Mouse (Mus musculus) left cerebral cortex, adult 9 months (tissue): ENCODE data around the gene Ncs1.

Experiments used
- DNase-seq, 2 experiments: peaks; one replicate each; pipeline ENCODE4 v3.0.0; 2022; ENCODE audit warnings: low spot score in 2 of 2

The Ncs1 gene

DNA sequence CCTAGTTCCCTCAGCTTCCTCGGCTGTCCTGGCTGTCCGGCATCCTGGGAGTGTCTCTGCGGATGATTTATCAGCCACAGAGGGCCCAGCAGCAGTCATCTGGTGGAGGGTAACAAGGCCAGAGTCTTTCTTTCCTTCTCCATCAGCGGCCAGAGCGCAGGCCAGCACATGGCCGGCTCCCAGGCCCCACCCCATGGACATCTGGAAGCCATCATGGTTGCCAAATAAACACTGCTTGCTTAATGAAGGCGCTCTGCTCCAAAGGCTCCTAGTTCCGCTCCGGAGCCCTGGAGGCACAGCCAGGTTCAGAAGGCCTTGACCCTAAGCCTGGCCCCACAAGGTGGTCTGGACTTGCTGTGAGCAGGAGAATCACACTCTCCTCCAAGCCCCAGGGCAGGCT, 94.2 kb downstream of the Ncs1 start:
- no peak for DNase-seq

DNA sequence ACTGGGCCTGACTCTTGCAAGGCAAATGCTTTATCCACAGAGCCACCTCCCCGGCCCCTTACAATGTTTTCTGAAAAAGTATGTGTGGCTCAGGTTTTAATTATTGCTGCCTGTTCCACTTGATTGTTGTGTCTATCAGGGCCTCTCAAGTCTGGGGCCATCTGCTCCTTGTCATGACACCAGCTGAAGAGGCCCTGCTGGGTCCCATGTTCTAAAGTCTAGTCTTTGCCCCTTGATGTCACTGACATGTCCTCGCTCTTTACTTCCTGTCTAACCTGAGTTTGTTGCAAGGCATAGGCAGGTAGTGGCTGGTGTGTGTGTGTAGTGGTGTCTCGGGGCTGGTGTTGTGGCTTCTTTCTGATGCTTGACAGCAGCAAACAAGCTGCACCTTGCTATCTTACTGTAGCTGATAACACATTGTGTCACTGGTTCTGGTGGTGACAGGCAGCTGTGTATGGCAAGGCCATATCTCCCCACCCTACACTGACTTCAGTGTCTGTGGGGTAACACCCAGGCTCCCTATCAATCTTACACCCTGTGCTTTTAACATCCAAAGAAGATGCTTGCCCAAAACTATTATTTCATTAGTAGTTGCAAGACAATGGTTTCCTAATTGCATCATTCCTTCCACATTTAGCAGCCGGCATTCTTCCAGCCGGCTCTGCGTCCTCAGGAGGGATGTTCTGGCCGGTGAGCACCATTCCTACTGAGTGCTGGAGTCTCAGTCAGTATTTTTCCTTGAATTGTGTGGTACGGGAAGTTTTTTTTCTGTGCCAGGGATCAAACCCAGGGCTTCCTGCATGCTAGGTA, 96.3 kb downstream of the Ncs1 start:
- DNase-seq: no peak
